In genomic region chr5:100429344-100430075, GRCm38 (mm10) we compare ENCODE assay signal across 8 mouse cellular contexts. TPM values are rescaled to one million over a fixed set of nuclear protein-coding genes. Genes with fewer than 3 reads are reported as not detected.
A peak's percentile ranks its signal among the peaks of the same experiment; 100 is the strongest.
DNase-seq lines count a peak whose midpoint lies in the region; ATAC-seq lines count a peak whose summit lies in the region.

No protein-coding gene starts in this region.

- no peaks in the 10 kb centered on the region for H3K27me3 ChIP-seq in heart, embryonic 10.5 days (ENCODE audit: insufficient read depth, poor library complexity, severe bottlenecking)
- no peaks in the 10 kb centered on the region for H3K27me3 ChIP-seq in kidney, embryonic 15.5 days

- H3K4me1 ChIP-seq in heart, embryonic 10.5 days, result peaks cover 38% of the 10 kb centered on the region
- H3K4me1 ChIP-seq in kidney, embryonic 15.5 days, result peaks cover 49% of the 10 kb centered on the region

- peak; percentile 99 for ATAC-seq in erythroblast, adult 5-6 weeks (replicated peaks; ENCODE audit: low FRiP score, poor library complexity, severe bottlenecking)
- peak; percentile 100 for ATAC-seq in kidney, embryonic 15.5 days (replicated peaks; ENCODE audit: low FRiP score)
- peak; percentile 100 for ATAC-seq in monocyte, adult 5-6 weeks (replicated peaks; ENCODE audit: insufficient number of reproducible peaks, low FRiP score, low TSS enrichment, poor library complexity, severe bottlenecking)

- no peaks in the 10 kb centered on the region for H3K9me3 ChIP-seq in heart, embryonic 10.5 days
- no peaks in the 10 kb centered on the region for H3K9me3 ChIP-seq in kidney, embryonic 15.5 days (replicated peaks)

- WGBS in heart, embryonic 10.5 days, result under 1% methylated on average over 53 of the region's 53 CpGs
- under 1% methylated on average over 53 of the region's 53 CpGs for WGBS in kidney, embryonic 15.5 days

- H3K27ac ChIP-seq in heart, embryonic 10.5 days, result peak overlapping the region; percentile 98
- H3K27ac ChIP-seq in kidney, embryonic 15.5 days, result peak overlapping the region; percentile 93

- H3K9ac ChIP-seq in kidney, embryonic 15.5 days, result peak overlapping the region; percentile 90

- peaks cover 37% of the 10 kb centered on the region for H3K36me3 ChIP-seq in heart, embryonic 10.5 days
- H3K36me3 ChIP-seq in kidney, embryonic 15.5 days, result peaks cover 38% of the 10 kb centered on the region

- peak; percentile 83 to 84 for DNase-seq in B cell, adult 2 months
- peak; percentile 100 for DNase-seq in brain, adult 2 months (ENCODE audit: low read depth, low spot score)
- peak; percentile 100 for DNase-seq in heart, embryonic 10.5 days (ENCODE audit: low spot score)
- peak; percentile 95 for DNase-seq in liver
- DNase-seq in spleen, postnatal 4 days (ENCODE audit: low spot score in 2 of 2), result peak; percentile 87 to 92

- H3K4me2 ChIP-seq in kidney, embryonic 15.5 days, result peak overlapping the region; percentile 81

- peak overlapping the region; percentile 84 for H3K4me3 ChIP-seq in heart, embryonic 10.5 days
- peak overlapping the region; percentile 66 for H3K4me3 ChIP-seq in kidney, embryonic 15.5 days (replicated peaks)

RNA-seq across cellular contexts. Expression of gene Sec31a, which starts 13.5 kb away (rescaled TPM):
- total RNA-seq in erythroblast, adult 5-6 weeks (2015; ENCODE audit: low replicate concordance), result 26.5 and 46.4 TPM in 2 replicates
- total RNA-seq in erythroblast, adult 5-6 weeks (2017; ENCODE audit: low replicate concordance), result 24.3 and 24.4 TPM in 2 replicates
- 156 and 180 TPM in 2 replicates for polyA plus RNA-seq in heart, embryonic 10.5 days (2016; fragmentation: Nextera tagmentation; extraction: Ambion mirVana)
- 158 and 174 TPM in 2 replicates for polyA plus RNA-seq in kidney, embryonic 15.5 days (2015; fragmentation: Nextera tagmentation; extraction: Ambion mirVana)
- 63.0 to 72.7 TPM (median 72.6 TPM) in 3 replicates for total RNA-seq in monocyte, adult 5-6 weeks (2017)

Comparison
In these comparisons a context has a peak if more than half of its experiments do, and no peak if none do; other contexts are left out.
1. Peak in every context shown above with its lines: DNase-seq, ATAC-seq, H3K4me3 ChIP-seq and H3K27ac ChIP-seq.